Mouse (Mus musculus): ENCODE data around the gene Klk5.

Gene Klk5

GRCm38 (mm10) chr7:43841701-43842100 lies at the start of gene Klk5:
Gene Klk5, plus strand, starts transcription at chr7:43841971.
- DNase-seq (ENCODE audit: low spot score in 2 of 2): no peak

GRCm38 (mm10) chr7:43796355-43796754 lies 45.4 kb upstream of the Klk5 start:
- no peak for DNase-seq (ENCODE audit: low spot score in 2 of 2)

- peak; percentile 13 to 21 for DNase-seq (ENCODE audit: low spot score in 2 of 2)
Observed at GRCm38 (mm10) chr7:43797333-43797769, 44.4 kb upstream of the Klk5 start, which contains the start of gene Klk8. Gene Klk8, plus strand, starts transcription at chr7:43797577.

GRCm38 (mm10) chr7:43797844-43798462 lies 43.8 kb upstream of the Klk5 start:
- DNase-seq (ENCODE audit: low spot score in 2 of 2): peak; percentile 26 to 28

- no peak for DNase-seq (ENCODE audit: low spot score in 2 of 2)
Observed at GRCm38 (mm10) chr7:43799876-43800275, 41.9 kb upstream of the Klk5 start.

- no peak for DNase-seq (ENCODE audit: low spot score in 2 of 2)
Observed at GRCm38 (mm10) chr7:43810994-43811393, 30.8 kb upstream of the Klk5 start, which contains the start of gene Klk7. Gene Klk7, plus strand, starts transcription at chr7:43811294.

- no peak for DNase-seq (ENCODE audit: low spot score in 2 of 2)
Observed at GRCm38 (mm10) chr7:43815211-43815610, 26.6 kb upstream of the Klk5 start.

- no peak for DNase-seq (ENCODE audit: low spot score in 2 of 2)
Observed at GRCm38 (mm10) chr7:43816746-43817145, 25.0 kb upstream of the Klk5 start.

GRCm38 (mm10) chr7:43821581-43821980 lies 20.2 kb upstream of the Klk5 start:
- DNase-seq (ENCODE audit: low spot score in 2 of 2): no peak

GRCm38 (mm10) chr7:43824199-43824598 lies 17.6 kb upstream of the Klk5 start, which contains the start of gene Klk6:
Gene Klk6, plus strand, starts transcription at chr7:43824499.
- no peak for DNase-seq (ENCODE audit: low spot score in 2 of 2)

GRCm38 (mm10) chr7:43826056-43826455 lies 15.7 kb upstream of the Klk5 start:
- no peak for DNase-seq (ENCODE audit: low spot score in 2 of 2)

- no peak for DNase-seq (ENCODE audit: low spot score in 2 of 2)
Observed at GRCm38 (mm10) chr7:43827706-43828105, 14.1 kb upstream of the Klk5 start.

- no peak for DNase-seq (ENCODE audit: low spot score in 2 of 2)
Observed at GRCm38 (mm10) chr7:43829006-43829405, 12.8 kb upstream of the Klk5 start.

- DNase-seq (ENCODE audit: low spot score in 2 of 2): no peak
Observed at GRCm38 (mm10) chr7:43843801-43844200, 2.0 kb downstream of the Klk5 start.

GRCm38 (mm10) chr7:43851616-43852015 lies 9.8 kb downstream of the Klk5 start:
- DNase-seq (ENCODE audit: low spot score in 2 of 2): no peak

GRCm38 (mm10) chr7:43854642-43855380 lies 13.0 kb downstream of the Klk5 start:
- no peak for DNase-seq (ENCODE audit: low spot score in 2 of 2)

- DNase-seq (ENCODE audit: low spot score in 2 of 2): no peak
Observed at GRCm38 (mm10) chr7:43855709-43856108, 13.9 kb downstream of the Klk5 start.

- no peak for DNase-seq (ENCODE audit: low spot score in 2 of 2)
Observed at GRCm38 (mm10) chr7:43856307-43856706, 14.5 kb downstream of the Klk5 start.

- no peak for DNase-seq (ENCODE audit: low spot score in 2 of 2)
Observed at GRCm38 (mm10) chr7:43857501-43857900, 15.7 kb downstream of the Klk5 start.

- no peak for DNase-seq (ENCODE audit: low spot score in 2 of 2)
Observed at GRCm38 (mm10) chr7:43860411-43860810, 18.6 kb downstream of the Klk5 start.

- DNase-seq (ENCODE audit: low spot score in 2 of 2): no peak
Observed at GRCm38 (mm10) chr7:43873237-43873636, 31.5 kb downstream of the Klk5 start.

- DNase-seq (ENCODE audit: low spot score in 2 of 2): no peak
Observed at GRCm38 (mm10) chr7:43873674-43874073, 31.9 kb downstream of the Klk5 start.

GRCm38 (mm10) chr7:43874868-43875375 lies 33.2 kb downstream of the Klk5 start:
- DNase-seq (ENCODE audit: low spot score in 2 of 2): no peak
